Mouse (Mus musculus) E14TG2a.4 (cell line): ENCODE results near the gene Elk3.

Experiments
- CTCF ChIP-seq: conservative IDR thresholded peaks from 2 replicates; pipeline ENCODE4 v1.5.1; 2014; ENCODE audit warnings: low read length
- NANOG ChIP-seq: IDR thresholded peaks from 2 replicates; pipeline ENCODE4 v1.6.1; 2014; ENCODE audit warnings: borderline replicate concordance, low read length, mixed read lengths

- TF ChIP-seq CTCF (no peak), NANOG (no peak)
Measured at GRCm38 (mm10) chr10:93335001-93335400, 24.1 kb upstream of the Elk3 start.
